Mouse (Mus musculus) gastrocnemius, postnatal 10 days (tissue): ENCODE results near the gene Crebl2. TPM values are rescaled to one million over a fixed set of nuclear protein-coding genes. Genes with fewer than 3 reads are reported as not detected.

Source experiments
- total RNA-seq, 2 experiments: library from RNA; stranded (reverse); gene quantifications; 2 replicates each; pipeline ENCODE4 v1.2.3; 2021

Crebl2 gene
- total RNA-seq, 2 experiments from 2014 or later = 3.9 to 4.6 TPM

Other genes starting within 250 kb of the Crebl2 start
- 1 to 10 TPM; 3.2 to 4.0 TPM for gene Mansc1, start 197.7 kb upstream of the Crebl2 start, total RNA-seq
- 10 to 100 TPM; 10.3 to 12.1 TPM for gene Borcs5, start 190.6 kb upstream of the Crebl2 start, total RNA-seq
- gene Dusp16, start 37.5 kb upstream of the Crebl2 start, total RNA-seq = 10 to 100 TPM; 15.1 to 18.4 TPM
- gene Gpr19, start 68.4 kb downstream of the Crebl2 start, total RNA-seq = 1 to 10 TPM; 6.4 to 6.8 TPM
- 10 to 100 TPM; 47.0 to 51.8 TPM for gene Cdkn1b, start 90.2 kb downstream of the Crebl2 start, total RNA-seq
- gene Apold1, start 151.6 kb downstream of the Crebl2 start, total RNA-seq = 1 to 10 TPM; 3.7 to 5.2 TPM
- gene Ddx47, start 181.5 kb downstream of the Crebl2 start, total RNA-seq = 10 to 100 TPM; 33.1 to 33.5 TPM
- under 1 TPM; 0.56 to 0.66 TPM for gene Gprc5a, start 235.5 kb downstream of the Crebl2 start, total RNA-seq